Mouse (Mus musculus): Measurements from ENCODE around the gene Prtn3.

Gene Prtn3

DNA sequence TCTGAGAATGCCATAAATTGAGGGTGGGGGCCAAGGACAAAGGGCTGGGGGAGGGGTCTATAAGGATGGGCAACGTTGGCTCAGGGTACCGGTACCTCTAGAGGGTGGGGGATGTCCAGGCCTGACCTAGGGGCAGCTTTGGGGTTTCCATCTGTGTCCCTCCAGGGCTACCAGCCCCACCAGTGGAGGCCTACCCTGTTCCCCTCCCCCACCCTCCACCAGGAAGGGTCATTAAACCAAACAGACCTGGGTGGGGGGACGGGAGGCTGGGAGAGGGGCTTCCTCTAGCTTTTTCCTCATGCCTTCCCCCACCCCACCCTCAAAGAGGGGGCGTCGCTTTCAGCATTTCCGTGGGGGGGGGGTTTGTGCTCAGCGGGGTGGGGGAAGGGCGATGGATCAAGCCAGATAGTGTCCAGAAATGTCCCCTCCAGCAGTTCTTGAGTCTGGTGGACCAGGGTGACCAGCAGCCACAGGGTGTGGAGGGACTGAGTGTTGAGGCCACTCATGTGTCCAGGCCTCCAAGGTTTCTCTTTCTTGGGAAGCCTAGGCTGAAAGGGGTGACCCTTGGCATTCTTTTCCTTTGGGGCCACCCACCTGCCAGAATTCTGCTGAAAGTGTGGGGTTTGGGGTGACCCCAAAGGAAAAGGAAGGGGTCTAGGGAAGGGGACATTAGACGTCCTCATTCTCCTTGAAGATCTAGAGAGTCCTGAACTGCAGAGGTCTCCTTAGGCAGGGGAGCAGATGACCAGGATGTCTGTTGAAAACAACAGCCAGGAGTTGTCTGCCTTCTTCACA, 54.8 kb downstream of the Prtn3 start:
- DNase-seq, result no peak

DNA sequence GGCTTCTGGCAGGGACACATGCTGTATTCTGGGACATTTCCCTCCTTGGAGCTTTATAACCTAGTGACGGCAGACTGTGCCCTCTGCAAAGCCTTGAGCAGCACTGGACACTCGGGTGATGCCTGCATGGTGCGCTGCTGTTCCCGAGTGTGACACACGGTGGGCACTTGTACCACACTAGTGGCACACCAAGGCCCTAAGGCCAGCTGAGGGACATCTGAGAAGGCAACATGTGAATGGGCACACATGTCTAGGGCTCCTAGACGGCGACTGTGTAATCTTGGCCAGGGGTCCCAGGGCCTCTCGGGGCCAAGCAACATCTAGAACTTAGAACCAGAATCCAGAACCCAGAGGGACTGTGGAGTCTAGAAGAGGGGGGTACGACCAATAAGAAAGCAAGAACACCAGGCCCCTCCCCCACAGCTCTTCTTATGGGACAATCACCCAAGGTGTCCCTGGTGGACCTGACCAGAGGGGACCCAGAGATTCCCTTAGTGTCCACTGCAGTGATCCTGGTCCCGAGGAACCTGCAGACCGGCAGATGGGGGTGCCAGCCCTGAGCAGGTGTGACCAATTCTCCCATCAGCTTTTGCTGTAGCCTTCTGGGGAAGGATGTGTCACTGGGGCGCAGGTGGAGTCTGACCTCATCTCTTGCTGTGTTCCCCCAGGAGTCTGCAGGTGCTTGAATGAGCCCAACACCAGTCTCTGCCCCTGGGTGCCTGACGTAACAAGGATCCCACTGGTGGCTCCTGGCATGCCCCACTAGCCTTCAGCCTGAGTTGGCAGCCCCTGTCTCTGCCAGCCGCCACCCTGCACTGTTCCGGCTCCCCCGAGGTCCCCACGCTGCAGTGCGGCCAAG, 55.9 kb downstream of the Prtn3 start:
- no peak for DNase-seq

DNA sequence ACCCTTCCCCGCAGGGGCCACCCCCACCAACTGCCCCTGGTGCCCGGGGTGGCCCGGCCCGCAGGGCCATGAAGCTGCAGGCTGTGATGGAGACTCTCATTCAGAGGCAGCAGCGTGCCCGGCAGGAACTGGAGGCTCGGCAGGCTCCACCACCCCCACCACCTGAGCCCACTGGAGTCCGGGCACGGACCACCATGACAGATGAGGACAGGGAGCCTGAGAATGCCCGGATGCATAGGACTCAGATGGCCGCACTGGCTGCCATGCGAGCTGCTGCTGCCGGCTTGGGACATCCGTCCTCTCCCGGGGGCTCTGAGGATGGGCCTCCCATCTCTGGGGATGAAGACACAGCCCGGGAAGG, 56.5 kb downstream of the Prtn3 start:
- DNase-seq, result peak in 1 of 2 experiments; percentile 4

DNA sequence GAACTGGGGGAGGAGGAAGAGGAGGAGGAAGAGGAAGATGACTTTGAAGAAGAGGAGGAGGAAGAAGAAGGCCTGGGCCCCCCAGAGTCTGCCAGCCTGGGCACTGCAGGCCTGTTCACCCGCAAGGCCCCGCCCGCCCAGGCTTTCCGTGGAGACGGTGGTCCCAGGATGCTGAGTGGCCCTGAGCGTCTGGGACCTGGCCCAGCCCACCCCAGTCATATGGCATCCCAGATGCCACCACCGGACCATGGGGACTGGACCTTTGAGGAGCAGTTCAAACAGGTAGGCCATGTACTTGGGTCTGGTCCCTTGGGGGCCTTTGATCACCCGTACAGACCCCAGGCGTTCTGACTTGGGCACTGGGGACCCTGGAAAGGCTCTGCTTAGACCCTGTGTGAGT, 57.5 kb downstream of the Prtn3 start:
- DNase-seq, result peak in 1 of 2 experiments; percentile 4

DNA sequence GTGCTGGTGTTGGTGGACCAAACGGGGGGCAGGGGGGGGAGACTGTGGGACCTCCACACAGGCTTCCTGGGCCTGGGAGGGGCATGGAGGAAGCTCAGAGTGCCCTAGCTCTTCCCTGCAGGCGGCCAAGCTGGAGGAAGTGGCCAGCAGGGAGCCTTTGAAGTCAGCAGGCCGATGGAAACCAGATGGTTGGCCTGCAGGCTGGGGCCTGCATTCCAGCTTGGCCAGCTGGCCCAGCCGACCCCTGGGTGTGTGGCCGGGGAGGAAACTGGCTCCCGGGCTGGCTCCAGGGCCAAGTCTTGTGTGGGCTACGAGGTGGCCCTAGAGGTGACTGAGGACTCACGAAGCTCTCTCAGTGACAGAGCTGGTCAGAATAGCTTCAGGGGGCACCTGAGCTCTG, 58.5 kb downstream of the Prtn3 start:
- DNase-seq, result peak; percentile 64 to 67
